In genomic region chr6:95116946-95117345, GRCm38 (mm10) we compare ENCODE assay signal across 8 mouse cellular contexts. TPM values are rescaled to one million over a fixed set of nuclear protein-coding genes. Genes with fewer than 3 reads are reported as not detected.
DNase-seq lines count a peak whose midpoint lies in the region; ATAC-seq and TF ChIP-seq lines count a peak whose summit lies in the region.

Gene Kbtbd8, plus strand, starts transcription at chr6:95117240.

- H3K27ac ChIP-seq in liver, adult 2 months (replicated peaks; ENCODE audit: insufficient read depth, low read depth, low read length) = no peak within 1 kb of the TSS; the same call in 1 of the 2 replicates
- H3K27ac ChIP-seq in bone marrow, adult 2 months (ENCODE audit: control insufficient read depth, insufficient read depth, low read depth, low read length, poor library complexity) = peak within 1 kb of the TSS; percentile 48
- H3K27ac ChIP-seq in kidney, embryonic 16.5 days (ENCODE audit: low read length) = peak within 1 kb of the TSS; percentile 65; the same call in 1 of the 2 replicates

- peaks cover 1% of the 10 kb centered on the region for H3K36me3 ChIP-seq in liver, adult 2 months (ENCODE audit: control insufficient read depth, insufficient read depth, low read length)
- H3K36me3 ChIP-seq in kidney, embryonic 16.5 days (ENCODE audit: insufficient read depth, low read length) = no peaks in the 10 kb centered on the region

- H3K4me3 ChIP-seq in liver, adult 2 months (ENCODE audit: insufficient read depth, low read depth, low read length) = peak within 1 kb of the TSS; percentile 91
- peak within 1 kb of the TSS; percentile 83 for H3K4me3 ChIP-seq in bone marrow, adult 2 months (replicated peaks; ENCODE audit: control insufficient read depth, low read depth, low read length)
- peak within 1 kb of the TSS; percentile 92 for H3K4me3 ChIP-seq in kidney, embryonic 16.5 days (ENCODE audit: low read length)

- no peaks in the 10 kb centered on the region for H3K27me3 ChIP-seq in liver, adult 2 months (ENCODE audit: control insufficient read depth, insufficient read depth, low read length)
- H3K27me3 ChIP-seq in kidney, embryonic 16.5 days (ENCODE audit: insufficient read depth, low read length) = peaks cover 6% of the 10 kb centered on the region

- TF ChIP-seq POLR2A in liver, adult 2 months (IDR thresholded peaks at IDR 0.05; ENCODE audit: extremely low read depth, insufficient read depth, low read length) = no peak
- TF ChIP-seq POLR2A in bone marrow, adult 2 months (IDR thresholded peaks at IDR 0.05; ENCODE audit: borderline replicate concordance, control insufficient read depth, low read depth, low read length) = no peak

- no peak for TF ChIP-seq CTCF in liver, adult 2 months (IDR thresholded peaks at IDR 0.05; ENCODE audit: low read depth, low read length)
- TF ChIP-seq CTCF in bone marrow, adult 2 months (IDR thresholded peaks at IDR 0.05; ENCODE audit: control insufficient read depth, insufficient read depth, low read length) = no peak

- peak within 1 kb of the TSS; percentile 83 for H3K9ac ChIP-seq in liver, adult 2 months (ENCODE audit: low read depth, low read length)
- H3K9ac ChIP-seq in kidney, embryonic 16.5 days (replicated peaks; ENCODE audit: low read length) = peak within 1 kb of the TSS; percentile 76

- ATAC-seq in kidney, embryonic 16.5 days (ENCODE audit: low FRiP score, low TSS enrichment) = peak; percentile 14
- ATAC-seq in megakaryocyte, adult 5-6 weeks (ENCODE audit: poor library complexity, severe bottlenecking) = 0 out of 2 replicates have a peak, but pooled peaks have one; percentile 1

- peaks cover 7% of the 10 kb centered on the region; the same call in 1 of the 2 replicates for H3K4me1 ChIP-seq in liver, adult 2 months (ENCODE audit: control insufficient read depth, insufficient read depth, low read length)
- H3K4me1 ChIP-seq in bone marrow, adult 2 months (ENCODE audit: control insufficient read depth, insufficient read depth, low read length) = no peaks in the 10 kb centered on the region; the same call in none of the 2 replicates
- peaks cover 5% of the 10 kb centered on the region; the same call in 1 of the 2 replicates for H3K4me1 ChIP-seq in kidney, embryonic 16.5 days (ENCODE audit: insufficient read depth, low read length)

- H3K9me3 ChIP-seq in kidney, embryonic 16.5 days (ENCODE audit: low read length) = no peaks in the 10 kb centered on the region

- WGBS in liver, adult 2 months = 21% methylated on average over 13 of the region's 13 CpGs
- WGBS in bone marrow, adult 2 months = 32% methylated on average over 13 of the region's 13 CpGs
- WGBS in kidney, embryonic 16.5 days = 18% methylated on average over 13 of the region's 13 CpGs

- no peaks in the 10 kb centered on the region for H3K79me2 ChIP-seq in liver, adult 2 months (ENCODE audit: control insufficient read depth, insufficient read depth, low read length)

- DNase-seq in liver, adult 2 months (ENCODE audit: extremely low read depth, low read depth, low spot score) = peak; percentile 45
- DNase-seq in liver = no peak
- peak; percentile 8 to 13 for DNase-seq in frontal cortex, postnatal 14 days (ENCODE audit: low spot score in 2 of 2)
- DNase-seq in thymus, postnatal 0 days (ENCODE audit: low spot score) = peak; percentile 15
- no peak for DNase-seq in layer of hippocampus, adult 9-11 months

- H3K4me2 ChIP-seq in kidney, embryonic 16.5 days (replicated peaks; ENCODE audit: low read depth, low read length) = peak within 1 kb of the TSS; percentile 60

RNA-seq across cellular contexts. Expression of gene Kbtbd8, which starts in this region (rescaled TPM):
- 0.83 and 1.0 TPM in 2 replicates for total RNA-seq in liver, adult 2 months (2014; rRNA removed)
- 0.22 and 0.24 TPM in 2 replicates for polyA plus RNA-seq in liver, adult 2 months (2012; rRNA removed)
- polyA plus RNA-seq in bone marrow, adult 2 months (2011; ENCODE audit: insufficient read depth, insufficient read length, low replicate concordance, missing spikeins) = 1.9 and 7.0 TPM in 2 replicates
- 3.2 and 3.8 TPM in 2 replicates for polyA plus RNA-seq in kidney, embryonic 16.5 days (2015; fragmentation: Nextera tagmentation; extraction: Ambion mirVana)
- 2.7 and 6.0 TPM in 2 replicates for total RNA-seq in megakaryocyte, adult 5-6 weeks (2015)
- total RNA-seq in megakaryocyte, adult 5-6 weeks (2017) = 3.5 and 4.6 TPM in 2 replicates
- 3.7 and 5.1 TPM in 2 replicates for polyA plus RNA-seq in thymus, postnatal 0 days (2015; fragmentation: Nextera tagmentation; extraction: Ambion mirVana)

Comparison
In these comparisons a context has a peak if more than half of its experiments do, and no peak if none do; other contexts are left out.
1. DNase-seq: peak in liver, adult 2 months (single experiment), frontal cortex, postnatal 14 days (2 of 2) and thymus, postnatal 0 days (single experiment); none in liver (single experiment) and layer of hippocampus, adult 9-11 months (single experiment).
2. Peak in every context shown above with its lines, with median percentiles within 50 percentile points of each other: H3K4me3 ChIP-seq.